Mouse (Mus musculus): Measurements from ENCODE around the gene Adgrl3.

DNA sequence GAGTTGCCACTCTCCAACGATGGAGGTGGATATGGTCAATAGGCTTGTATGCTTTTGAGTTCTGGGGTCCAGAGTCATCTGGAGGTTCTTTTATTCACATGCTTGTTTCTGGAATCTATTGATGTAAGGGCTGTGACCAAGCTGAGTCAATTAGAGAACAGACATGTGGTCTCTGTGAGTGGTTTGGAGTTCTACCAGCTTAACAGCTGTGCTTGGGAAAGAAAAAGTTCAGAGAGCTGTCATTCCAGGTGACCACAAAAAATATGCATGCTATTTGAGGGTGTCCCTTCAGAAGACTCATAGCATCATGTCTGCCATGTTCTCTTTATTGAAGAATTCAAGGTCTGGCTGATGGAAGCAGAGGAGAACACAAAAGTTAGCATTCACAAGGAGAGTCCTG lies 53.9 kb downstream of the Adgrl3 start:
- TF ChIP-seq CTCF (IDR thresholded peaks at IDR 0.05; ENCODE audit: extremely low read depth, insufficient read length, insufficient replicate concordance, low read depth, low read length) (no peak), POLR2A (IDR thresholded peaks at IDR 0.05; ENCODE audit: low read depth, low read length) (no peak)

All from small intestine, adult 2 months (tissue).